Mouse (Mus musculus) bone marrow, adult 2 months (tissue): ENCODE measurements around the gene Clcf1.

Experiments
- CTCF ChIP-seq: fragments of 200-500 bp; IDR thresholded peaks from 2 replicates; pipeline ENCODE4 v1.5.1; 2011; ENCODE audit warnings: low read length, control low read depth; ENCODE audit not compliant: control insufficient read depth, insufficient read depth
- POLR2A ChIP-seq: fragments of 200-500 bp; IDR thresholded peaks from 2 replicates; pipeline ENCODE4 v1.6.1; 2011; ENCODE audit warnings: low read depth, mild to moderate bottlenecking, control low read depth, low read length, borderline replicate concordance; ENCODE audit not compliant: control insufficient read depth

DNA sequence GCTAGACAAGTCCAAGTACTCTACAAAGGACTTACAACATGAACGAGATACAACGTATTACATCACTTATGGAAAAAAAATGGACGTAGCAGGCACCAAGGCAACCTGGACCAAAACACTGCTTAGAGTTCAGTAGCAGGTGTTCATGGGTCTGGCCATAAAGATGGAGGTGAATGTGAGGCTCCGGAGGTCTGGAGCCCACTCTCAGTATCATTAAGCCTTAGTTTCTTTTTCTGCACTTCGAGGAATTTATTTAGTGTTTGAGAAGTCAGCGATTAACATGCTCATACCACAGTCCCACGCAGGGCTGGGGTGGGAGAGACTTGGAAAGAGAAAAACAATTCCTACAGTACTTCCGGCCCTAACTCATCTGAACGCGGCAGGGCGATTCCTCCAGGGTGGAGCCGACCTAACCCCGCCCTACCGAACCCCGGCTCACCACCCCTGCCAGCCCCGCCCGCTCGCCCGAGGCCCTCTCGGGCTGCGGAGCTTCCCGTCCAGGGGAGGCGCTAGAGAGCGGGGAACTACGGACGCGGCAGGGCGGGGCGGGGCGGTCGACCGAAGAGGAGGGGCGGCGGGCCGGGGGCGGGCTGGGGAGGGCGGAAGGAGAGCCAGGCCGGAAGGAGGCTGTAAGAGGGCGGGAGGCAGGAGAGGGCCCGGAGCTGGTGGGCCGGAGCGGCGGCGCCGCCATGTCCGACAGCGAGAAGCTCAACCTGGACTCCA lies 22.3 kb upstream of the Clcf1 start, which contains the start of gene Ppp1ca:
- TF ChIP-seq POLR2A (peak; percentile 88; the same call in 1 of the 2 replicates), CTCF (peak; percentile 75)
